Mouse (Mus musculus) liver, adult 2 months (tissue): ENCODE data around the gene Dst.

Source experiments
- CTCF ChIP-seq: fragments of 200-500 bp; IDR thresholded peaks from 2 replicates; pipeline ENCODE4 v1.5.1; 2011; ENCODE audit warnings: low read depth, low read length, control low read depth
- POLR2A ChIP-seq: fragments of 200-500 bp; IDR thresholded peaks from 2 replicates; pipeline ENCODE4 v1.6.1; 2011; ENCODE audit warnings: low read length, control low read depth; ENCODE audit not compliant: insufficient read depth; ENCODE audit errors: extremely low read depth

DNA sequence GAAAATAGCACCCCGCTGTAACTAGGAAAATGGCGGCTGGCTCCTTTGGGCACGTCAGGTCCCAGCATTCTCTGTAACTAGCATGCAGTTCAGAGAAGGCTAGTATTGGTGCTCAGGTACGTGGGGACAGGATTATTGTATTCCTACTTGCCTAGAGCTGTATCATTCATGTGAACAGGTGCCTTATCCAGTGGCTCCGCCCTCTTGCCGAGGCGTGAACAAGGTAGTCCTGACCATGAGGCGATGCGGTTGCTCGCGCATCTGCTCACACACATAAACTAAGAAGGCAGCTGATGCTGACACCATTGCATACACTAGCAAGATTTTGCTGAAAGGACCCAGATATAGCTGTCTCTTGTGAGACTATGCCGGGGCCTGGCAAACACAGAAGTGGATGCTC, 401.4 kb downstream of the Dst start:
- TF ChIP-seq CTCF: no peak
- TF ChIP-seq POLR2A: no peak
